Mouse (Mus musculus): ENCODE data around the gene Pdlim5. TPM values are rescaled to one million over a fixed set of nuclear protein-coding genes. Genes with fewer than 3 reads are reported as not detected.

Pdlim5 gene
- polyA plus RNA-seq, 1 experiment from 2014 or later, result 18.1 TPM

GRCm38 (mm10) chr3:142280366-142281092 lies 115.0 kb downstream of the Pdlim5 start:
- H3K4me2 ChIP-seq (replicated peaks), result no peak overlapping the region
- H3K9me3 ChIP-seq, result no peaks in the 10 kb centered on the region
- no peak overlapping the region for H3K27ac ChIP-seq
- H3K4me1 ChIP-seq, result no peaks in the 10 kb centered on the region
- H3K9ac ChIP-seq, result no peak overlapping the region
- H3K4me3 ChIP-seq, result no peak overlapping the region
- no peak for ATAC-seq (ENCODE audit: low FRiP score, low read depth)
- no peaks in the 10 kb centered on the region for H3K36me3 ChIP-seq
- 89% methylated on average over 6 of the region's 6 CpGs for WGBS
- H3K27me3 ChIP-seq (replicated peaks), result no peaks in the 10 kb centered on the region

- Histone ChIP-seq H3K36me3 (no peaks in the 10 kb centered on the region), H3K4me1 (no peaks in the 10 kb centered on the region), H3K9me3 (no peaks in the 10 kb centered on the region), H3K27ac (no peak overlapping the region), H3K27me3 (replicated peaks) (no peaks in the 10 kb centered on the region), H3K4me3 (no peak overlapping the region), H3K4me2 (replicated peaks) (no peak overlapping the region), H3K9ac (no peak overlapping the region)
- 96% methylated on average over 3 of the region's 3 CpGs for WGBS
- ATAC-seq (ENCODE audit: low FRiP score, low read depth), result no peak
Observed at GRCm38 (mm10) chr3:142279011-142279410, 116.5 kb downstream of the Pdlim5 start.

- 87% methylated on average over 3 of the region's 3 CpGs for WGBS
- Histone ChIP-seq H3K4me3 (no peak overlapping the region), H3K27me3 (replicated peaks) (no peaks in the 10 kb centered on the region), H3K9me3 (no peaks in the 10 kb centered on the region), H3K36me3 (no peaks in the 10 kb centered on the region), H3K4me1 (no peaks in the 10 kb centered on the region), H3K4me2 (replicated peaks) (no peak overlapping the region), H3K27ac (no peak overlapping the region), H3K9ac (no peak overlapping the region)
- no peak for ATAC-seq (ENCODE audit: low FRiP score, low read depth)
Observed at GRCm38 (mm10) chr3:142276506-142276905, 119.0 kb downstream of the Pdlim5 start.

GRCm38 (mm10) chr3:142274993-142275392 lies 120.5 kb downstream of the Pdlim5 start:
- Histone ChIP-seq H3K36me3 (no peaks in the 10 kb centered on the region), H3K27me3 (replicated peaks) (no peaks in the 10 kb centered on the region), H3K9me3 (no peaks in the 10 kb centered on the region), H3K4me1 (no peaks in the 10 kb centered on the region), H3K9ac (no peak overlapping the region), H3K27ac (no peak overlapping the region), H3K4me3 (no peak overlapping the region), H3K4me2 (replicated peaks) (no peak overlapping the region)
- no peak for ATAC-seq (ENCODE audit: low FRiP score, low read depth)
- WGBS, result 10% methylated on average over 1 of the region's 1 CpGs

- 88% methylated on average over 3 of the region's 3 CpGs for WGBS
- Histone ChIP-seq H3K4me3 (no peak overlapping the region), H3K27me3 (replicated peaks) (no peaks in the 10 kb centered on the region), H3K27ac (no peak overlapping the region), H3K36me3 (no peaks in the 10 kb centered on the region), H3K4me1 (no peaks in the 10 kb centered on the region), H3K9me3 (no peaks in the 10 kb centered on the region), H3K4me2 (replicated peaks) (no peak overlapping the region), H3K9ac (no peak overlapping the region)
- no peak for ATAC-seq (ENCODE audit: low FRiP score, low read depth)
Observed at GRCm38 (mm10) chr3:142274451-142274850, 121.0 kb downstream of the Pdlim5 start.

GRCm38 (mm10) chr3:142273265-142273664 lies 122.2 kb downstream of the Pdlim5 start:
- Histone ChIP-seq H3K36me3 (no peaks in the 10 kb centered on the region), H3K27ac (no peak overlapping the region), H3K27me3 (replicated peaks) (no peaks in the 10 kb centered on the region), H3K4me3 (no peak overlapping the region), H3K9ac (no peak overlapping the region), H3K4me2 (replicated peaks) (no peak overlapping the region), H3K9me3 (no peaks in the 10 kb centered on the region), H3K4me1 (no peaks in the 10 kb centered on the region)
- no peak for ATAC-seq (ENCODE audit: low FRiP score, low read depth)
- WGBS, result 88% methylated on average over 6 of the region's 6 CpGs

- WGBS, result 60% methylated on average over 2 of the region's 2 CpGs
- H3K9ac ChIP-seq, result no peak overlapping the region
- H3K27me3 ChIP-seq (replicated peaks), result no peaks in the 10 kb centered on the region
- ATAC-seq (ENCODE audit: low FRiP score, low read depth), result no peak
- no peaks in the 10 kb centered on the region for H3K9me3 ChIP-seq
- no peaks in the 10 kb centered on the region for H3K36me3 ChIP-seq
- H3K4me2 ChIP-seq (replicated peaks), result no peak overlapping the region
- H3K4me1 ChIP-seq, result no peaks in the 10 kb centered on the region
- H3K27ac ChIP-seq, result no peak overlapping the region
- no peak overlapping the region for H3K4me3 ChIP-seq
Observed at GRCm38 (mm10) chr3:142256371-142256770, 139.1 kb downstream of the Pdlim5 start.

GRCm38 (mm10) chr3:142252086-142252485 lies 143.4 kb downstream of the Pdlim5 start:
- H3K9me3 ChIP-seq, result no peaks in the 10 kb centered on the region
- no peaks in the 10 kb centered on the region for H3K36me3 ChIP-seq
- WGBS, result 97% methylated on average over 1 of the region's 1 CpGs
- H3K4me2 ChIP-seq (replicated peaks), result no peak overlapping the region
- no peaks in the 10 kb centered on the region for H3K27me3 ChIP-seq (replicated peaks)
- no peak overlapping the region for H3K27ac ChIP-seq
- ATAC-seq (ENCODE audit: low FRiP score, low read depth), result no peak
- H3K4me1 ChIP-seq, result no peaks in the 10 kb centered on the region
- H3K9ac ChIP-seq, result no peak overlapping the region
- H3K4me3 ChIP-seq, result no peak overlapping the region

- no peaks in the 10 kb centered on the region for H3K27me3 ChIP-seq (replicated peaks)
- no peak for ATAC-seq (ENCODE audit: low FRiP score, low read depth)
- WGBS, result 87% methylated on average over 2 of the region's 2 CpGs
- H3K4me1 ChIP-seq, result no peaks in the 10 kb centered on the region
- H3K4me3 ChIP-seq, result no peak overlapping the region
- no peak overlapping the region for H3K4me2 ChIP-seq (replicated peaks)
- H3K9ac ChIP-seq, result no peak overlapping the region
- H3K36me3 ChIP-seq, result no peaks in the 10 kb centered on the region
- no peaks in the 10 kb centered on the region for H3K9me3 ChIP-seq
- no peak overlapping the region for H3K27ac ChIP-seq
Observed at GRCm38 (mm10) chr3:142249458-142249857, 146.0 kb downstream of the Pdlim5 start.

GRCm38 (mm10) chr3:142243263-142243662 lies 152.2 kb downstream of the Pdlim5 start:
- WGBS, result 87% methylated on average over 5 of the region's 5 CpGs
- H3K4me1 ChIP-seq, result no peaks in the 10 kb centered on the region
- no peaks in the 10 kb centered on the region for H3K27me3 ChIP-seq (replicated peaks)
- H3K27ac ChIP-seq, result no peak overlapping the region
- H3K9me3 ChIP-seq, result no peaks in the 10 kb centered on the region
- no peak for ATAC-seq (ENCODE audit: low FRiP score, low read depth)
- no peak overlapping the region for H3K4me3 ChIP-seq
- H3K9ac ChIP-seq, result no peak overlapping the region
- no peak overlapping the region for H3K4me2 ChIP-seq (replicated peaks)
- no peaks in the 10 kb centered on the region for H3K36me3 ChIP-seq

GRCm38 (mm10) chr3:142239298-142239697 lies 156.2 kb downstream of the Pdlim5 start:
- Histone ChIP-seq H3K4me2 (replicated peaks) (no peak overlapping the region), H3K27ac (no peak overlapping the region), H3K9ac (no peak overlapping the region), H3K27me3 (replicated peaks) (no peaks in the 10 kb centered on the region), H3K4me1 (no peaks in the 10 kb centered on the region), H3K36me3 (no peaks in the 10 kb centered on the region), H3K9me3 (no peaks in the 10 kb centered on the region), H3K4me3 (no peak overlapping the region)
- 96% methylated on average over 2 of the region's 2 CpGs for WGBS
- ATAC-seq (ENCODE audit: low FRiP score, low read depth), result no peak

GRCm38 (mm10) chr3:142238260-142239046 lies 157.0 kb downstream of the Pdlim5 start:
- H3K27me3 ChIP-seq (replicated peaks), result no peaks in the 10 kb centered on the region
- H3K9me3 ChIP-seq, result no peaks in the 10 kb centered on the region
- no peaks in the 10 kb centered on the region for H3K4me1 ChIP-seq
- H3K27ac ChIP-seq, result no peak overlapping the region
- 71% methylated on average over 10 of the region's 10 CpGs for WGBS
- H3K9ac ChIP-seq, result no peak overlapping the region
- no peak for ATAC-seq (ENCODE audit: low FRiP score, low read depth)
- no peak overlapping the region for H3K4me2 ChIP-seq (replicated peaks)
- no peaks in the 10 kb centered on the region for H3K36me3 ChIP-seq
- H3K4me3 ChIP-seq, result no peak overlapping the region
